Mouse (Mus musculus): ENCODE measurements around the gene Ablim1.

DNA sequence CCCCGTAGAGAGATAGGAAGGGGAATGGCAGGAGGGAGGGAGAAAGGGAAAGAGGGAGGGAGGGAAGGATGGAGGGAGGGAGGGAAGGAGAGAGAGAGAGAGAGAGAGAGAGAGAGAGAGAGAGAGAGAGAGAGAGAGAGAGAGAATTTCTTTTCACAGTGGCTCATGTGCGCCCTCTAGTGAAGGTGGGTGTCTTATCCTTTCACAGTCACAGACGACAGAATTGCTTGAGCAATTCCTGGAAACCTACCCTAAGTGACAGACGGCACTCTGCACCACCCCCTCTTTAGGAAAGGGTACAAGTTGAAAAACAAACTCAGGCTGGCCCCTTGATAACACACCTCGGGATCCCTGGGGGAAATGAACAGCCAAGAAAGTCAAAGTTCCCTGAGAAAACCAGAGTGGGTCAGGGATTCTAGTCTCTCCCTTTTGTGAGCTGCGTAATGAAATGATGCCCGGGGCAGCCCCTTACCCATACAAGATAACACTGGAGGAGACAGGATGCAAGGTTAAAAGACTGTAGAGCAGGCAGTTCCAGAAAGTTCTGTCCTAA, 11.1 kb upstream of the Ablim1 start:
- TF ChIP-seq POLR2A (IDR thresholded peaks at IDR 0.05; ENCODE audit: insufficient read depth, low read depth, low read length), result no peak
- TF ChIP-seq CTCF (IDR thresholded peaks at IDR 0.05; ENCODE audit: insufficient read depth, low read depth, low read length), result 0 out of 2 replicates have a peak, but pooled peaks have one; percentile 30
